Mouse (Mus musculus) heart, embryonic 16.5 days (tissue): ENCODE data around the gene Mfap1b. TPM values are rescaled to one million over a fixed set of nuclear protein-coding genes. Genes with fewer than 3 reads are reported as not detected.
"Not testable (repeated sequence)": the region's sequence is repeated elsewhere in the genome, so short reads cannot be mapped to it uniquely, and the experiment has no call there.

ENCODE experiments used
- ATAC-seq: fragments of 200-750 bp; cut with Nextera tagmentation; replicated peaks from 2 replicates; pipeline ENCODE4 v1.8.0; 2017; ENCODE audit warnings: moderate number of reproducible peaks; ENCODE audit not compliant: insufficient read depth, low FRiP score; ENCODE audit errors: extremely low read depth
- H3K27ac ChIP-seq: fragments of 300-500 bp; sonication (generic); 2 replicates; pipeline ENCODE4 v1.5.1; 2014; ENCODE audit warnings: mild to moderate bottlenecking, low read length, control low read depth, moderate library complexity
- H3K27me3 ChIP-seq: fragments of 300-500 bp; sonication (generic); 2 replicates; pipeline ENCODE4 v1.6.1; 2014; ENCODE audit warnings: low read length, mixed read lengths; ENCODE audit not compliant: control insufficient read depth, insufficient read depth
- H3K36me3 ChIP-seq: fragments of 300-500 bp; sonication (generic); 2 replicates; pipeline ENCODE4 v1.6.1; 2014; ENCODE audit not compliant: control insufficient read depth, insufficient read depth
- H3K4me1 ChIP-seq: fragments of 300-500 bp; sonication (generic); 2 replicates; pipeline ENCODE4 v1.6.1; 2014; ENCODE audit warnings: low read length, mixed read lengths; ENCODE audit not compliant: control insufficient read depth, insufficient read depth
- H3K4me2 ChIP-seq: fragments of 300-500 bp; sonication (generic); 2 replicates; pipeline ENCODE4 v1.6.1; 2014; ENCODE audit warnings: low read depth, mild to moderate bottlenecking, control low read depth, low read length
- H3K4me3 ChIP-seq: fragments of 300-500 bp; sonication (generic); 2 replicates; pipeline ENCODE4 v1.5.1; 2014; ENCODE audit warnings: mild to moderate bottlenecking, control low read depth, low read length
- H3K9ac ChIP-seq: fragments of 300-500 bp; sonication (generic); 2 replicates; pipeline ENCODE4 v1.6.1; 2014; ENCODE audit warnings: low read length, control low read depth
- H3K9me3 ChIP-seq: fragments of 300-500 bp; sonication (generic); replicated peaks from 2 replicates; pipeline ENCODE4 v1.6.1; 2016; ENCODE audit warnings: low read length; ENCODE audit not compliant: control insufficient read depth
- WGBS: fragments of 180-500 bp; shearing (Covaris S2); extraction: QIAGEN DNeasy Blood & Tissue Kit; methylation state at CpG from one replicate; pipeline ENCODE4 v1.1.7; 2014; 5-methylcytosine and 5-hydroxymethylcytosine counted together
- polyA plus RNA-seq: library from polyadenylated mRNA; unstranded; fragments of >200 nt; fragmentation: Nextera tagmentation; extraction: Ambion mirVana; gene quantifications from 2 replicates; pipeline ENCODE4 v1.2.1, GENCODE M21; 2015

Gene Mfap1b
- polyA plus RNA-seq: 43.6 and 50.9 TPM in 2 replicates

- not testable (repeated sequence) for H3K36me3 ChIP-seq, H3K27me3 ChIP-seq, H3K9me3 ChIP-seq, H3K4me1 ChIP-seq
- Histone ChIP-seq H3K4me2 (peak within 1 kb of the TSS; percentile 75), H3K4me3 (peak within 1 kb of the TSS; percentile 78), H3K27ac (peak within 1 kb of the TSS; percentile 61), H3K9ac (peak within 1 kb of the TSS; percentile 83)
- 4% methylated on average over 38 of the region's 41 CpGs for WGBS
- ATAC-seq: peak; percentile 92
These were observed at the start of gene Mfap1b for GRCm38 (mm10) chr2:121473301-121474179. Mfap1b (minus strand) TSS chr2:121474067.

- not testable (repeated sequence) for ATAC-seq, H3K4me1 ChIP-seq, H3K27ac ChIP-seq, H3K4me2 ChIP-seq, H3K9ac ChIP-seq, H3K4me3 ChIP-seq, H3K9me3 ChIP-seq, H3K27me3 ChIP-seq
- peaks cover 13% of the 10 kb centered on the region; the same call in 1 of the 2 replicates for H3K36me3 ChIP-seq
- 92% methylated on average over 3 of the region's 3 CpGs for WGBS
These were observed 49.0 kb upstream of the Mfap1b start for GRCm38 (mm10) chr2:121522830-121523229.

GRCm38 (mm10) chr2:121522006-121522405 lies 48.1 kb upstream of the Mfap1b start:
- Histone ChIP-seq H3K4me1 (no peaks in the 10 kb centered on the region), H3K27me3 (no peaks in the 10 kb centered on the region), H3K27ac (no peak overlapping the region), H3K36me3 (peaks cover 17% of the 10 kb centered on the region; the same call in 1 of the 2 replicates), H3K9me3 (no peaks in the 10 kb centered on the region), H3K4me3 (no peak overlapping the region), H3K4me2 (no peak overlapping the region), H3K9ac (no peak overlapping the region)
- 77% methylated on average over 2 of the region's 2 CpGs for WGBS
- no peak for ATAC-seq

GRCm38 (mm10) chr2:121518711-121519110 lies 44.8 kb upstream of the Mfap1b start:
- not testable (repeated sequence) for H3K4me3 ChIP-seq, H3K4me2 ChIP-seq, H3K9me3 ChIP-seq, H3K9ac ChIP-seq, H3K27me3 ChIP-seq, ATAC-seq, H3K27ac ChIP-seq, H3K4me1 ChIP-seq
- peaks cover 13% of the 10 kb centered on the region; the same call in 1 of the 2 replicates for H3K36me3 ChIP-seq
- 88% methylated on average over 4 of the region's 4 CpGs for WGBS

GRCm38 (mm10) chr2:121518106-121518505 lies 44.2 kb upstream of the Mfap1b start:
- no peaks in the 10 kb centered on the region for H3K4me1 ChIP-seq
- no peaks in the 10 kb centered on the region for H3K27me3 ChIP-seq
- no peaks in the 10 kb centered on the region for H3K9me3 ChIP-seq
- no peak overlapping the region for H3K9ac ChIP-seq
- H3K27ac ChIP-seq: no peak overlapping the region
- H3K4me3 ChIP-seq: no peak overlapping the region
- peaks cover 13% of the 10 kb centered on the region; the same call in 1 of the 2 replicates for H3K36me3 ChIP-seq
- H3K4me2 ChIP-seq: no peak overlapping the region
- 90% methylated on average over 5 of the region's 5 CpGs for WGBS
- ATAC-seq: no peak

GRCm38 (mm10) chr2:121514211-121514610 lies 40.3 kb upstream of the Mfap1b start:
- H3K27ac ChIP-seq: no peak overlapping the region
- H3K27me3 ChIP-seq: no peaks in the 10 kb centered on the region
- H3K9me3 ChIP-seq: no peaks in the 10 kb centered on the region
- no peak for ATAC-seq
- H3K9ac ChIP-seq: no peak overlapping the region
- H3K4me1 ChIP-seq: peaks cover 3% of the 10 kb centered on the region; the same call in 1 of the 2 replicates
- H3K36me3 ChIP-seq: peaks cover 19% of the 10 kb centered on the region; the same call in 1 of the 2 replicates
- no peak overlapping the region for H3K4me2 ChIP-seq
- WGBS: 92% methylated on average over 4 of the region's 4 CpGs
- H3K4me3 ChIP-seq: no peak overlapping the region

- H3K36me3 ChIP-seq: peaks cover 19% of the 10 kb centered on the region; the same call in 1 of the 2 replicates
- not testable (repeated sequence) for H3K4me2 ChIP-seq, ATAC-seq, H3K4me3 ChIP-seq, H3K9ac ChIP-seq, H3K4me1 ChIP-seq, H3K9me3 ChIP-seq, H3K27ac ChIP-seq, H3K27me3 ChIP-seq
- 93% methylated on average over 4 of the region's 5 CpGs for WGBS
These were observed 39.3 kb upstream of the Mfap1b start for GRCm38 (mm10) chr2:121512991-121513765.

GRCm38 (mm10) chr2:121511401-121511800 lies 37.5 kb upstream of the Mfap1b start:
- peaks cover 12% of the 10 kb centered on the region; the same call in 1 of the 2 replicates for H3K36me3 ChIP-seq
- H3K27ac ChIP-seq: no peak overlapping the region
- peaks cover 11% of the 10 kb centered on the region for H3K4me1 ChIP-seq
- ATAC-seq: no peak
- no peak overlapping the region for H3K4me3 ChIP-seq
- no peaks in the 10 kb centered on the region for H3K9me3 ChIP-seq
- no peak overlapping the region for H3K4me2 ChIP-seq
- 85% methylated on average over 8 of the region's 8 CpGs for WGBS
- H3K9ac ChIP-seq: no peak overlapping the region
- H3K27me3 ChIP-seq: no peaks in the 10 kb centered on the region
